Mouse (Mus musculus) embryonic fibroblast, embryonic 13.5 days (primary cell): ENCODE measurements around the gene Sdhaf1.

Experiments
- CTCF ChIP-seq: IDR thresholded peaks from 2 replicates; pipeline ENCODE4 v1.5.1; 2011; ENCODE audit warnings: mild to moderate bottlenecking, control low read depth, low read length, moderate library complexity, borderline replicate concordance; ENCODE audit not compliant: insufficient read depth
- POLR2A ChIP-seq: IDR thresholded peaks from 2 replicates; pipeline ENCODE4 v1.6.1; 2011; ENCODE audit warnings: low read depth, mild to moderate bottlenecking, control low read depth, low read length, moderate library complexity

DNA sequence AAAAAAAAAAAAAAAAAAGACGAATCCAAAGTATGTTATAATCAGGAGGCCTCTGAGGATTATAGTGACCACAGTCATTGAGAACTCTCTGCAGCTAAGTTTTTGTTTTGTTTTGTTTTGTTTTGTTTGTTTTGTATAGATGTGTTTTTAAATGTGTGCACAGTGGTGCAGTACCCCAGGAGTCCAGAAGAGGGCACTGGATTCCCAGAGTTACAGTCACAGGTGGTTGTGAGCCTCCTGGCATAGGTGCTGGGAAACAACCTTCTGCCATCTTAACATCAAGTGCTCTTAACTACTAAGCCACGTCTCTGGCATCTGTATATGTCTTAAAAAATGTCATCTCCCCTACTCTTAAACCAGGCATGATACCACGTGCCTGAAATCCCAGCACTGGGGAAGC is 22.8 kb downstream of the Sdhaf1 start:
- TF ChIP-seq POLR2A (no peak), CTCF (no peak)
